Mouse (Mus musculus) yolk sac, embryonic 10.5 days (tissue): Measurements from ENCODE around the gene Zfhx2.
"Not testable (repeated sequence)": the region's sequence is repeated elsewhere in the genome, so short reads cannot be mapped to it uniquely, and the experiment has no call there.

Experiments used
- DNase-seq: peaks from one replicate; pipeline ENCODE4 v3.0.0-alpha.2; 2017; ENCODE audit warnings: low spot score

Zfhx2 gene

GRCm38 (mm10) chr14:55077481-55078365 lies 14.4 kb downstream of the Zfhx2 start:
- no peak for DNase-seq

DNA sequence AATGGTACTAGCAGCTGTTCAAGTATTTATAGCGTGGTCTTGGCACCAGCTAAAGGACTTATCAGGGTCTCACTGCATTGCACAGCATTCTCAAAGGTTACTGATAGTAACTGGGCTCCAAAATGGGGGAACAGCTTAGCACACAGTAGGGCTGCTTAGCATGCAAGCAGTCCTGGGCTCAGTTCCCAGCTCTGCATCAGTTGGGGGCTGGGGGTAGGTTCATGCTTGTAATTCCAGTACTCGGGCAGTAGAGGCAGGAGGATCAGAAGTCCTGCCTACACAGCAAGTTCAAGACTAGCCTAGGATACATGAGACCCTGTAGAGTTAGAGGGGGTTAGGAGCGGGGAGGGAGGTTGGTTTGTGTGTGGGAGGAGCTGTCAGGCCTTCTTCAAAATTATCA lies 15.2 kb downstream of the Zfhx2 start:
- DNase-seq = no peak

DNA sequence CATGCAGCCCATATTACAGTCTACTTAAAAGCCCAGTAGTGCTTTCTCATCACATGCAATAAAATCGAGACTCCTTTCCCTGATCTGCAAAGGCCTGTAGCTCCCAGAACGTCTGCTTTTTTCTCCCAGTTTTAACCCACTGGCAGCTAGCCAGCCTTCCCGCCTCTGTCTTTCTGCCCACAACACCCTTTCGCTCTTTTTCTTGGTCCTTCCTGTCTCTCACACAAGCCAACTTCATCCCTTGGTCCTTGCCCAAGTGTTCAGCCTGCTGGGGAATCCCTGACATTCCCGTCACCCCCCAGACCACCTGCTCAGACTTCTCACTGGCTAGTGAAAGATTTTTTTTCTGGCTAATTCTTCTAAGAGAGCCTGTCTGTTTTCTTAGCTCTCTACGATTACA lies 15.9 kb downstream of the Zfhx2 start:
- no peak for DNase-seq

DNA sequence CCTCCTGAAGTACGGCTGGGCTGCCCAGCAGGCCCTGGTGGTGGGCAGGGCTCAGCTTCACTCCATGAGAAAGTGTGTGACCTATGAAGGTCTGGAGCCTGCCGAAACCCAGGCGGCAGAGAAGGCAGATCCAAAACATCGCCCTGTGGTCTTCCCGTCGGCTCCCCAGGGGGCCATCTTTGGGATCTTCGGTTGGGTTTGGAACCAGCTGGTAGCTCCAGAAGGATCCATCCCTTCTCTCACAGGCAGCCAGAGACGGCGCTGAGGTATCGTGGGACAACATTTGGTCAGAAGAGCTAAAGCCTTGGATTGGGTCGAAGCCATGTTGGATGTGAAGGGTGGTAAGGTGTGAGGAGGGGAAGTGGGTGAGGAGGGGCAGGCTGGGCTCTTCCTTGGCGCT lies 17.7 kb downstream of the Zfhx2 start:
- no peak for DNase-seq

GRCm38 (mm10) chr14:55071756-55072155 lies 20.4 kb downstream of the Zfhx2 start:
- no peak for DNase-seq

DNA sequence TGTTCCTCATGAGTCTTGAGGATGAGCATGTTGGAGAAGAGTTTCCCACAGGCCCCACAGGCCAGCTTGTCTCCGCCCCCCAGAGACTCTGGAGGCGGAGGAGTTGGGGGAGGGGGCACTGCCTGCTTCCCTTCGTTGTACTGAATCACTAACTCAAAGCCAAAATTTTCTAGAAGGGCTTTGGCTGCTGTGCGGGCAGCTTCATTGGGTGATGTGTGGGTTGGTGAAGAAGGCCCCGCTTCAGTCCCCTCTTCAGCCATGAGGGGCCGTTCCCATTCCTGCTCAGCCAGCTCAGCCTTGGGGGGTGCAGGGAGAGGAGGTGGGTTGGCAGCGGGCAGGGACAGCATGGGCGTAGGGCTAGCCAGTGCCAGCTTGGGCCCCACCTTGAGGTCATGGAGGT lies 26.1 kb downstream of the Zfhx2 start:
- DNase-seq = no peak

DNA sequence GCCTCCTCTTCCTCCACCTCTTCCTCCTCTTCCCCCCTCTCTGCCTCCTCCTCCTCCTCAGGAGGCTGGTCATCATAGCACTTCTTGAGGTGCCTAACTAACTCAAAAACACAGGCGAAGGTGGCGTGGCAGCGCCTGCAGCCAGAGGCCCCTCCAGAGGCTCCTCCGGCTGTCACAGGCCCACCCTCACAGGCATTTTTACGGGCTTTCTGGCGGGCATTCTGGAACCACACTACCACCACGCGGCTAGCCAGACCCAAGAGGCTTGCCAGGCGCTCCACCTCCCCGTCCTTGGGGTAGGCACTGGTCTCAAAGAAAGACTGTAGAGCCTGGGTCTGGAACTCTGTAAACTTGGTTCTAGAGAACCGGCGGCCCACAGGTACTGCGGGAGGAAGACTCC lies 26.7 kb downstream of the Zfhx2 start:
- DNase-seq = no peak

DNA sequence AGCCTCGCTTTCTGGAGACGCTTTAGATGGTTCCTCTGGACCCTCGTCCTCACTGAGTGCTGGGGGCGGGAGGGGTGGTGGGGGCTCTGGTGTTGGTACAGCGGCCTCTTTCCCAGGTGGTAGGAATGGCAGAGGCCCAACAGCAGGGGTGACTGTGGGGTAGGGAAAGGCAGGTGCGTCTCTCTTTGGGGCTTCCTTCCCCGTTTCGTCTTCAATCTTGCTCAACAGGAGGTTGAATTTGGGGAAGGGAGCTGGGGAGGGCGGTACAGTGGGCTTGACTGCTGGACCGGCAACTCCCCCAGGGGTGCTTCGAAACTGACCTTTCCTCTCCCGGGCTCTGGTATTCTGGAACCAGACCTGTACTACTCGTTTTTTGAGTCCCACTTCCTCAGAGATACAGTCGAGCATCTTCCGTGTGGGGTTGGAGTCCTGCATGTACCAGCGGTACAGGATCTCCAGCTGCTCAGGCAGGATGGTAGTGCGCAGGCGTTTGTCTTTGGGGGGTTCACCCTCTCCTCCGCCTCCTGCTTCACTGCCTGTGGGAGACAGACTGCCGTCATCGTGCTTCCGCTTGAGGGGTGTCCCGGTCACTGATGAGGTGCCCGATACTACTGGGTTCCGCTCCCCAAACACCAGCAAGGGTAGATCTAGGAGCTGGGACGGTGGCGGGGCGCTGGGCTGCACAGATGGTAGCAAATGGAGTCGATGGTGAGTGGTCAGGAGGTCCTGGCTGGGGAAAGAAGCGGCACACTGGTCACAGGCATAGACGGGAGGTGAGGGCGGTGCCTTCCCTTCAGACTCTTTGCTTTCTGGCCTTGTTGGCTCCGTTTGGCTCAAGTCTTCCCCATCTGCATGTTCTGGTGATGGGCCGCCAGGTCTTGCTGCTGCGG lies 27.4 kb downstream of the Zfhx2 start:
- DNase-seq = no peak

- DNase-seq = no peak
Observed at GRCm38 (mm10) chr14:55063581-55064381, 28.3 kb downstream of the Zfhx2 start.

DNA sequence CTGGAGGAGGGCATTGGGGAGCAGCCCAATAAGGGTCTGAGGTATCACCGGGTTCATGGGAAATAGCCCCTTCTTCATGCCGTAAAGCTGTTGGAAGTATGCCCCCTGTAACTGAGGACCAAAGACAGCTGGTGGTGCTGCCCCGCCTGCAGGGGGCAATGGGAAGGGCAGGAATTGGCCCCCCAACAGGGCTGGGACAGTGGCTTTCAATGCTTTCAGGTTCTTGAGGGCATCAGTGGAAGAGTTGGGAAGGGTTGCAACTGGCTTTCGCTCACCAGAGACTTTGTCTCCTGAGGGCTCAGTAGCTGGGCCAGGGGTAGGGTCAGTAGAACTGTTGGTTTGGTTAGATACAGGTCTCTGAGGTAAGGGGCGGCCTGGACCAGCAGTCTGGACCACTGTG lies 29.0 kb downstream of the Zfhx2 start:
- no peak for DNase-seq

DNA sequence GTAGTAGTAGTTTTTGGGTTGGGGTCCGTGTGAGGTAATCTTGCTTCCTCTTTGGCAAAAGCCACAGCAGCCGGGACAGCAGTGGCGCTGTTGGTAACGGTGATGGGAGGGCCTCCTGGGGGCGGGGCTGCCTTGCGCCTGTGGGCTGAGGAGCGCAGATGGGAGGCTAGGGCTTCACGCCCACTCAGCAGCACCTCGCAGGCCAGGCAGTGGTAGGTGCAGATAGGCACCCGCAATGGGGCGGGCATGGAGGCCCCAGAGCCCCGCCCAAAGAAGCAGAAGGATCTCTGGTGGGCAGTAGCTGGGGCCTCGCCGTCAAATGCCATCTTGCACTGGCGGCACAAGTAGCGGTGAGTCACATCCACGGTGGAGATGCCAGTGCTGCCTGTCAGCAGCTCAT lies 29.5 kb downstream of the Zfhx2 start:
- DNase-seq = peak; percentile 20

DNA sequence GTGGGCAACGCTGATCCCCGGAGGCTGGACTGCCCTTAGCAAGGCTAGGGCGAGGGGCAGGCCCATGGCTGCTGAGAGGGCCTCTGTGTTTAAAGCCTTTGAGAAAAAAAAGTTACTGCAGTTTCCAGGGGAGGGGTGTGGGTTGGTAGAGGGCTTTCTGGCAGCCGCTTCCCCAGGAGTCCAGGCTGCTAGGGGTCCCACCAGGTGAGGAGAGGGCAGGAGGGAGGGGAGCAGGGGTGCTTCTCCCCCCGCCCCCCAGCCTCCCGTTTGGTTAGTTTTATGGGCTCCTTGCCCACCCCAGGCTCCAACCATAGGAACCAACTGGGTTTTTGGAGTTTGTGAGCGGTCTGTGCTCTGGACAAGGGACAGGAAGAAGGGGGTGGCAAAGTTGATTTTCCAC lies 30.3 kb downstream of the Zfhx2 start:
- DNase-seq = no peak

GRCm38 (mm10) chr14:55059931-55060330 lies 32.2 kb downstream of the Zfhx2 start:
- peak; percentile 11 for DNase-seq

DNA sequence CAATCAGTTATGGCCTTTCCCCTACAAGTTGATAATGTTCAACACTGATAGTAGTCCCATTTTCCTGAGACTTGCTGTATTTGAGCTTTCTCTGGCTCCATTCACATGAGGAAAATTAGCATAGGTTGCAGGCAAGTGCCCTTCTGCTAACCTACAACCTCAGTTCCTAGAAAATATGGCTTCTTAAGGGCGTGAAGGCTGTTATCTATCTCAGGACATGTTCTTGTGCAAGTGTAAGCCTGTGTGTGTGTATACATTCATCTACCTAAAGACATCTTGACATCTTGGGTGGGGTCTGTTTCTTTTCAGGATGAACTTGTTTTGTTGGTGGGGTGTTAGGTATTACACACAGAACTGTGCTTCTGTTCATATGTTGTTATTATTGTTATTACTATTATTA lies 33.1 kb downstream of the Zfhx2 start:
- DNase-seq = no peak

DNA sequence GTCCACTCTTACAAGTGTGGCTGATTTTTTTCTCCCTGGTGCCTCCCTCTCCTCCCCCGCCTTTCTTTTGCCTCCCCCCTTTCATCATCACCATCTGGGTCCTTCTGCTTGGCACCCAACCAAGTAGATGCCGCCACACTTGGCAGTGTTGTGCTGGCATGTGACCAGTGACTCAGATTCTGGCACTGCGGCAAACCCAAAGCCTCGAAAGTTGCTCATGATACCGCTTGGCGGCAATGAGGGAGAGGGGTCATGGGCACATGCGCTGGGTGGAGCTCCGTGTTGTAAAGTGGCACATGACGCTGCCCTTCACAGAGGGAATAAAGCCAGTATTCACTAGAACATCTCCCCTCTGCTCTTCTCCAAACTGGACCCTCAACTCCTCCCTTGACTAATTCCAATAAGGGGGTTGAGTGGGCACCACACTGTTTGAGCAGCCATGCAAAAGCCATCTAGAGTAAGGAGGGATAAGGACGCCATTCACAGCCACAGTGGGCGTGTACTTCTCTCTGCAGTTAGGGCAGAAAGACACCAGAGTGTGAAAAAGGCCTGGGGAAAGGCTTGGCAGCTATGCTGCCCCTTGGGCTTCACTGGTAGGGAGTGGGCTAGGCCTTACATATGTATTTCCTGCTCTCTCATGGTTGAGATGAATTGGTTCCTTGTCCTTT lies 36.8 kb downstream of the Zfhx2 start:
- DNase-seq = no peak

DNA sequence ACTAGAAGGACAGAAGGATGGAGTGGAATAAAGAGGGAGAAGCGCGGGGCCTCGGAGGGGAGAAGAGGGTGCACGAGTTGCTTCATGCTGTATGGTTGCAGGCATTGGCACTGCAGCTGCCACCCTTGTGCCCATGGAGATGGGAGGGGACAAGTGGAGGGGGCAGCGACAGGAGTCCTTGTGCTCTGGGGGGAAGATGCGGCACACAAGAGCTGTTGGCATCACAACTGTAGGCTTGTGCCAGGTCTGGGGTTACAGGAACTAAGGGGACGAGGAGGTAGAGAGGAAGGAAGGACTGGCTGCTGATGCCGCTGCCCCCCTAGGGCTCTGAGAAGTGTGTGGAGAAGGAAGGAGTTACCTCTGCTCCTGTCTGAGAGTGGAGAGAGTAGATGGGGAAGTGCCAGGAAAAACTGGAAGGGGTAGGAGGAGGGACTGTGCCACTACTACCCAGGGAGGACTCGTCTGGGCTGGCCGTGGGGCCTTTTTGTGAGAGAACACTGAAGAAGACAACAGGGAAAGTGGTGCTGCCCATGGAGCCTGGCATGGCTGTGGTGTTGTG lies 37.9 kb downstream of the Zfhx2 start:
- DNase-seq = no peak

GRCm38 (mm10) chr14:55053708-55054190 lies 38.4 kb downstream of the Zfhx2 start:
- no peak for DNase-seq

DNA sequence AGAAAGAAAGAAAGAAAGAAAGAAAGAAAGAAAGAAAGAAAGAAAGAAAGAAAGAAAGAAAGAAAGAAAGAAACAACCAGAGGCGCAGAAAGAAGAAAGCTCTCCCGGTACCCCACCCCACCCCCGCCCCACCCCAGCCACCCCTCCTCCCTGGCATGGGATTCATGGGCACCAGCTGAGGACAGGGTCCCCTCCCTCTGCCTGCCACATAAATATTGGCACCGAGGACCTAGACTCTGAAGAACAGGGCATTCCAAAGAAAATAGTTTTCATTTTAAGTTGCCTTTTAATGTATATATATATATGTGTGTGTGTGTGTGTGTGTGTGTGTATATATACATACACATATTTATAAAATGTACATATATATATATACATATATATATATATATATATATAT lies 39.1 kb downstream of the Zfhx2 start:
- DNase-seq = no peak

DNA sequence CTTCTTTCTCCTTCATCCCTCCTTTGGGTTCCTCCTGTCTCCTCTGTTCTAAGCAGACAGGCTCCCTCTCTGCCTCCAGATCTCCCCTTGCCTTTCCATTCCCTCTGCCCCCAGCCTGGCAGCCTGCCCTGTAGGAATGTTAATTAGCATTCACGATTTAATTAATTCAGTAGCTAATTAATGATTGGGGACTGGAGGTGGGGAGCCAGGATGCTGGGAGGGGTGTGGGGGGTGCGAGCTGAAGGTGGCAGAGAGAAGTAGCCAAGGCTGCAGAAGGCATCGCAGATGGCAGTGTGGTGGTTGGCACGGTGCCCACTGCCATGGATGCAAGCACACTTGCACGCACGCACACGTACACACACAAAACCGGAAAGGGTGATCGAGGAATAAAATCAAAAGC lies 39.6 kb downstream of the Zfhx2 start:
- DNase-seq = no peak

DNA sequence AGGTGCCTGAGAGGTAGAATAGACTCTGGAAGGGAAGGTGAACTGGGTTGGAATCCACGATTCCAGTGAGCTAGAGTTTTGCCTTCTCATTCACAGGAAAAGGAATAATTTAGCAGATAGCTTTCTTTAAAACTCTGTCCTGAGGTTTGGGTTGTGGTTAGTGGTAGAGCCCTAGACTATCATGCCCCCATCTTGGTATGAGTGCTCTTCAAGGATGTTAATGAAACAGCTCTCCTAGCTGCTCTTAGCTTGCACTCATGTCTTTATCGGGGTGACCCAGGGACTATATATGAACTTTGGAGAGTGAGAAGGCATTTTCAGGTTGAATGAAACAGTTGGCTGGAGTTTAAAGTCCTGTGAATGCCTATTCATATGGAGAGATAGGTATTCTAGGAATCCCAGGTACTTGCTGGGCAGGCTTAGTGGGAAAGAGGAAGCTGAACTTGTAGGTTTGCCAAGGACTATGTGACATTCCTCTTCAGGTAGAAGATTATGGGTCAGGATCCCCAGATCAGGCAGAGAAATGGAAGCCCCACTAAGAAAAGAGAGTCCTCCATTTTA lies 44.1 kb downstream of the Zfhx2 start:
- DNase-seq = no peak

DNA sequence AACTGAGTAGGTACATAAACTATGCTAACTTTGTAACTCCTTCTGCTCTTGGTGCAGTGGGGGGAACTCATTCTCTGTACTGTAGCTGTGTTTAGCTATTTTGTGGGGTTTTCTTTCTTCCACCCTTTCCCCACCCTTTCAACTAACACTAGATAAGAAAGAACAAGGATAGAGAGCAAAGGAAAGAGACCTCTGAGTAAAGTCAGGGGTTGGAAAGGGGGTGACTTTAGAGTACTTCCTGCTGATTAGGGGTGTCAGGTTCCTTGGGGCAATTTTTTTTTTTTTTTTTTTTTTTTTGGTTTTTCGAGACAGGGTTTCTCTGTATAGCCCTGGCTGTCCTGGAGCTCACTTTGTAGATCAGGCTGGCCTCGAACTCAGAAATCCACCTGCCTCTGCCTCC lies 48.4 kb downstream of the Zfhx2 start:
- not testable (repeated sequence) for DNase-seq
